Mouse (Mus musculus) embryonic facial prominence, embryonic 15.5 days (tissue): Measurements from ENCODE around the gene D10Wsu102e. TPM values are rescaled to one million over a fixed set of nuclear protein-coding genes. Genes with fewer than 3 reads are reported as not detected.
A peak's percentile ranks its signal among the peaks of the same experiment; 100 is the strongest.
"Not testable (repeated sequence)": the region's sequence is repeated elsewhere in the genome, so short reads cannot be mapped to it uniquely, and the experiment has no call there.

Source experiments
- ATAC-seq: fragments of 200-750 bp; cut with Nextera tagmentation; 2 replicates; pipeline ENCODE4 v1.8.0; 2017; ENCODE audit warnings: low read depth, moderate TSS enrichment; ENCODE audit not compliant: insufficient number of reproducible peaks, low FRiP score, low TSS enrichment
- H3K27ac ChIP-seq: fragments of 300-500 bp; sonication (generic); replicated peaks from 2 replicates; pipeline ENCODE4 v1.5.1; 2015; ENCODE audit warnings: mild to moderate bottlenecking, inconsistent platforms
- H3K27me3 ChIP-seq: fragments of 300-500 bp; sonication (generic); 2 replicates; pipeline ENCODE4 v1.6.1; 2015; ENCODE audit warnings: inconsistent platforms
- H3K36me3 ChIP-seq: fragments of 300-500 bp; sonication (generic); 2 replicates; pipeline ENCODE4 v1.6.1; 2015; ENCODE audit warnings: mild to moderate bottlenecking, inconsistent platforms
- H3K4me1 ChIP-seq: fragments of 300-500 bp; sonication (generic); 2 replicates; pipeline ENCODE4 v1.6.1; 2015; ENCODE audit warnings: inconsistent platforms
- H3K4me2 ChIP-seq: fragments of 300-500 bp; sonication (generic); replicated peaks from 2 replicates; pipeline ENCODE4 v1.6.1; 2015; ENCODE audit warnings: mild to moderate bottlenecking, inconsistent platforms
- H3K4me3 ChIP-seq: fragments of 300-500 bp; sonication (generic); replicated peaks from 2 replicates; pipeline ENCODE4 v1.5.1; 2015; ENCODE audit warnings: mild to moderate bottlenecking, inconsistent platforms
- H3K9ac ChIP-seq: fragments of 300-500 bp; sonication (generic); 2 replicates; pipeline ENCODE4 v1.6.1; 2015; ENCODE audit warnings: inconsistent platforms
- H3K9me3 ChIP-seq: fragments of 300-500 bp; sonication (generic); replicated peaks from 2 replicates; pipeline ENCODE4 v1.6.1; 2016; ENCODE audit warnings: inconsistent platforms
- WGBS: fragments of 180-500 bp; shearing (Covaris S2); methylation state at CpG from one replicate; pipeline ENCODE4 v1.1.7; 2015; 5-methylcytosine and 5-hydroxymethylcytosine counted together
- polyA plus RNA-seq: library from polyadenylated mRNA; unstranded; fragments of >200 nt; fragmentation: Nextera tagmentation; extraction: Ambion mirVana; gene quantifications from 2 replicates; pipeline ENCODE4 v1.2.1, GENCODE M21; 2015

Gene D10Wsu102e
- polyA plus RNA-seq, 1 experiment from 2014 or later, result 0.61 TPM

- Histone ChIP-seq H3K27me3 (no peaks in the 10 kb centered on the region), H3K27ac (no peak overlapping the region), H3K9me3 (no peaks in the 10 kb centered on the region), H3K4me3 (no peak overlapping the region), H3K36me3 (no peaks in the 10 kb centered on the region), H3K4me1 (no peaks in the 10 kb centered on the region), H3K4me2 (no peak overlapping the region), H3K9ac (no peak overlapping the region)
- WGBS, result 78% methylated on average over 8 of the region's 8 CpGs
- ATAC-seq, result no peak
These were observed 153.7 kb downstream of the D10Wsu102e start for GRCm38 (mm10) chr10:83513736-83514135.

GRCm38 (mm10) chr10:83520990-83521389 lies 161.0 kb downstream of the D10Wsu102e start:
- no peak overlapping the region for H3K9ac ChIP-seq
- H3K4me1 ChIP-seq, result no peaks in the 10 kb centered on the region
- no peaks in the 10 kb centered on the region for H3K9me3 ChIP-seq
- 79% methylated on average over 4 of the region's 4 CpGs for WGBS
- no peak overlapping the region for H3K4me3 ChIP-seq
- H3K27ac ChIP-seq, result no peak overlapping the region
- no peaks in the 10 kb centered on the region for H3K36me3 ChIP-seq
- ATAC-seq, result no peak
- no peak overlapping the region for H3K4me2 ChIP-seq
- H3K27me3 ChIP-seq, result no peaks in the 10 kb centered on the region

- ATAC-seq, H3K9me3 ChIP-seq, H3K4me1 ChIP-seq, H3K4me3 ChIP-seq, H3K27ac ChIP-seq, H3K36me3 ChIP-seq, H3K4me2 ChIP-seq, H3K27me3 ChIP-seq, H3K9ac ChIP-seq: not testable (repeated sequence)
These were observed 164.2 kb downstream of the D10Wsu102e start for GRCm38 (mm10) chr10:83524238-83524637.

GRCm38 (mm10) chr10:83530384-83530967 lies 170.5 kb downstream of the D10Wsu102e start:
- Histone ChIP-seq H3K27me3 (no peaks in the 10 kb centered on the region), H3K9me3 (no peaks in the 10 kb centered on the region), H3K27ac (no peak overlapping the region), H3K9ac (no peak overlapping the region), H3K36me3 (no peaks in the 10 kb centered on the region), H3K4me3 (no peak overlapping the region), H3K4me1 (no peaks in the 10 kb centered on the region), H3K4me2 (no peak overlapping the region)
- no peak for ATAC-seq
- WGBS, result 71% methylated on average over 6 of the region's 6 CpGs

GRCm38 (mm10) chr10:83533258-83533909 lies 173.4 kb downstream of the D10Wsu102e start:
- Histone ChIP-seq H3K9ac (peak overlapping the region; percentile 40), H3K27ac (no peak overlapping the region), H3K4me1 (no peaks in the 10 kb centered on the region), H3K4me2 (peak overlapping the region; percentile 88), H3K27me3 (0 out of 2 replicates have a peak, but pooled peaks cover 1% of the 10 kb centered on the region), H3K9me3 (no peaks in the 10 kb centered on the region), H3K4me3 (peak overlapping the region; percentile 47), H3K36me3 (no peaks in the 10 kb centered on the region)
- peak; percentile 72; the same call in 1 of the 2 replicates for ATAC-seq
- WGBS, result 2% methylated on average over 27 of the region's 27 CpGs

- Histone ChIP-seq H3K9me3 (no peaks in the 10 kb centered on the region), H3K36me3 (no peaks in the 10 kb centered on the region), H3K4me3 (peak within 1 kb of the TSS; percentile 47), H3K4me2 (peak within 1 kb of the TSS; percentile 88), H3K27ac (no peak within 1 kb of the TSS), H3K27me3 (0 out of 2 replicates have a peak, but pooled peaks cover 2% of the 10 kb centered on the region), H3K9ac (peak within 1 kb of the TSS; percentile 40), H3K4me1 (no peaks in the 10 kb centered on the region)
- peak; percentile 86 for ATAC-seq
- whole genome bisulfite sequencing, result under 1% methylated on average over 21 of the region's 21 CpGs
These were observed 173.9 kb downstream of the D10Wsu102e start, which contains the start of gene Aldh1l2 for GRCm38 (mm10) chr10:83533910-83534283. Aldh1l2 (minus strand) TSS chr10:83534140.

- Histone ChIP-seq H3K4me2 (no peak overlapping the region), H3K27ac (no peak overlapping the region), H3K4me1 (no peaks in the 10 kb centered on the region), H3K36me3 (no peaks in the 10 kb centered on the region), H3K9ac (no peak overlapping the region), H3K27me3 (0 out of 2 replicates have a peak, but pooled peaks cover 2% of the 10 kb centered on the region), H3K9me3 (no peaks in the 10 kb centered on the region), H3K4me3 (no peak overlapping the region)
- ATAC-seq, result no peak
- WGBS, result 13% methylated on average over 1 of the region's 1 CpGs
These were observed 176.4 kb downstream of the D10Wsu102e start for GRCm38 (mm10) chr10:83536436-83536835.

Other genes with a start within 250 kb of the D10Wsu102e start
- 2.3 and 2.5 TPM in 2 replicates for gene Slc41a2, start 22.3 kb upstream of the D10Wsu102e start, polyA plus RNA-seq
- gene Aldh1l2, start 173.9 kb downstream of the D10Wsu102e start, polyA plus RNA-seq, result 6.0 and 7.3 TPM in 2 replicates
- gene Washc4, start 183.5 kb downstream of the D10Wsu102e start, polyA plus RNA-seq, result 40.5 and 42.4 TPM in 2 replicates